Mouse (Mus musculus) heart, adult 9 months (tissue): ENCODE results near the gene Pkp4.
"Not testable (repeated sequence)": the region's sequence is repeated elsewhere in the genome, so short reads cannot be mapped to it uniquely, and the experiment has no call there.

ENCODE experiments used
- DNase-seq, 2 experiments: peaks; one replicate each; pipeline ENCODE4 v3.0.0; 2022; ENCODE audit warnings: low spot score in 2 of 2

Pkp4 gene

DNA sequence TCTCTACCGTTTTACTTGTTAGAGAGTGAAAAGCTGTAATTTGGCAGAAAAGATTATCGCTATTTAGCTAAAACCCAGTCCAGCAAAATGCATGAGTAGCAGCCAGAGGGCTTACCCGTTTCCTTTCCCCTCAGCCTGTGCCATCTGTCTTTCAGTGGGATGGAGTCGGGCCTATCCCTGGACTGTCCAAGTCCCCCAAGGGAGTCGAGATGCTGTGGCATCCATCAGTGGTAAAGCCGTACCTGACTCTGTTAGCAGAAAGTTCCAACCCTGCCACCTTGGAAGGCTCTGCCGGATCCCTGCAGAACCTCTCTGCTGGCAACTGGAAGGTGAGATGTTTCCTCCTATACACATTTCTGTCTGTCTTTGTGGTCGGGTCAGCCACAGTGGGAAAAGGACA lies 178.3 kb downstream of the Pkp4 start:
- no peak for DNase-seq

DNA sequence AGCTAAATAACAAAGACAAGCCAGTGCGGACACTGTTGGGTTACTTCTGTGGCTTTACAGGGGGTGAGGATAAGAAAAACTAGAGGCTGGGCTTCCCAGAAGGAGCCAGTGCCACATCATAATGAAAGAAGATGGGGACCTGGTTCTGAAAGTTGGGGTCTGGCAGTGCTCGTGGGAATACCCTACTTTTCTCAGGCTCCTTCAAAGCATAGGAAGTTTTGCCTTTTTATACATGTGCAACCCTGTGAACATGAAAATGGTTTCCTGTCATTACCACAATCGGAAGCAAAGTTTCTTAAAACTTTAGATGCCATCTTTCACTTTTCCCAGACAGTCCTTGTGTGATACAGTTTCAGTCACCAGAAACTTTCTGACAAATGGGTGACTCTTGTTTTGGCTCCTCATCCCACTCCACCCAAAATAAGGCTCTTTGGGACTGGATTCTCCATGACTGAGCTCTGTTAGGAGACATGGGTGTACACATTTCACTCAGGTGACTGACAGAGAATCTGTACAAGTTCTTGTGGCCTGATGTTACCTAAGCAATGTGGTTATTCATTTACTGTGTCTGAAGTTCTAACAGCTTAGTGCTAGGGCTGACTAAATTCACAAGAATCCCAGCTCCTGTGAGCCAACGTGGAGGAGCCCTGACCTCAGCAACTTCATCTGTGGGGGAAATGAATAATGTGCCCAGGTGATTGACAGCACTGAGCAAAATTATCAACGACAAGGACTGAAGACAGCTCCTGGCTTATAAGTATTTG lies 179.3 kb downstream of the Pkp4 start:
- no peak for DNase-seq

DNA sequence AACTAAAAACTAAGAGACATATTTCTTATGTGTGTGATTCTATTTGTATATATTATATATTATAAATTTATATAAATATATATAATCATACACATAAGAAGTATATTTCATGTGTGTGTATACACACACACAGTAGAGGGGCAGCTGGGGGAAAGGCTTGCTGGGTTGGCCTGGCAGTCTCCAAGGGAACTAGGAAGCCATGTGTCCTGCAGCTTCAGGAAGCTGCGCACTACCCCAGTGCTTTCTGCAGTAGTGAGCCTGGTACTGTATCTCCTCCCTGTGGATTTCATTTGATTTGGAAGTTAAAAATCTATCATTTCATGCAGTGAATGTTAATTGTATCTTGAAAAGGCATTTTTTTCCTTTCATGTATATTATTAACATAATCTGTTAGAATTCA lies 180.2 kb downstream of the Pkp4 start:
- no peak for DNase-seq

DNA sequence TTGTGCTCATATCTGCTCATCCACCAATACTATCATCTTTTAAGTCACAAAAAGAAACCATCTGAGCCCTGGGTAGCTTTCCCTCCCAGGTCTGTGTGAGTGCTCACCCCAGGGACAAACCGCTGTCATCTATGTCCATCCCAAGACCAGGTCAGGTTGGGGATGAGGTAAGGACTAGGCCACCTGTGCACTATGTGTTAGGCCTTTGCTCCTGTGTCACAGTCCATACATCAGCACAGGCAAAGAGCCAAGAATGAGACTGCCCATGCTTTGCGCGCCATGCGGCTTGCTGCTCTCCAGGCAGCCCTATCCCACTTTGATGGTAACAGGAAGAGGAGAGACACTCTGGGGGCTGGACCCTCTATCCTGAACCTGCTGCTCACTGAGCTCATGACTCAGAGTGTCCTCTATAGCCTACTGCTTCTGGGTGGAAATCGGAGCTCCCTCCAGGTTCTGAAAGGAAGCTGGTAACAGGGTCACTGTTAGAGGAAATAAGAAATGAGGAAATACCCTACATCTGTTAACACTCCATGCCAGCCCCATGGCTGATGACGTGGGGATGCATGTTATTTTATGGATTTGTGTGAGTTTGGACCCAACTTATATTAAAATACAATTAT lies 182.1 kb downstream of the Pkp4 start:
- peak in 1 of 2 experiments; percentile 12 for DNase-seq

DNA sequence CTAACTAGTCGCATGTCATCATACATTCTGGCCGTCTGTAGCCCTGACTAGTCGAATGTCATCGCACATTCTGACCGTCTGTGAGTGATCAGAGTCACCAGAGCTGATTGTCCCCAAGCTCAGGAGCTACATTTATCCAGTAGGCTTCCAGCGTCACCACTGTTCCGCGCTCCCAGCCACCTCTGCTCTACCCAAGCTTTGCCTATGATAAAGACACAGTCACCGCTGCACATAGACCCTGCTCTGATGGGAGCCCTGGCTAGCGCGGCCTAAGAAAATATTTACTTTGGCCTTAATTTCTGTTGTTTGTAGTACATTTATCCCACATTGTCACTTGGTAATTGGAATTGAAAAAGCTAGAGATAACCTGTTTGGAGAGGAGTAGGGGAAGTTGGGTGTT lies 183.2 kb downstream of the Pkp4 start:
- DNase-seq = no peak

DNA sequence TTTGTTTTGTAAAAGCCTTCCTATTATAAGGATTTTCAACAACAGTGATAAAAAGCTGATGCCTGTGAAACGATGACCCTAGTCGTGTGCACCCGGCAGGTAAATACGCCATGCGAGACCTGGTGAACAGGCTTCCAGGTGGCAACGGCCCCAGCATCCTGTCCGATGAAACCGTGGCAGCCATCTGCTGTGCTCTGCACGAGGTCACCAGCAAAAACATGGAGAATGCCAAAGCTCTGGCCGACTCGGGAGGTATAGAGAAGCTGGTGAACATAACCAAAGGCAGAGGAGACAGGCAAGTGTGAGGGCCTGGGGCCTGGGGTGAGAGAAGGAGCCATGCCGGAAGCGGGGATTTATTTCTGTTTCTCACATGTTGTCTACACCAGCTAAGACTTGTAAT lies 184.0 kb downstream of the Pkp4 start:
- DNase-seq = no peak

DNA sequence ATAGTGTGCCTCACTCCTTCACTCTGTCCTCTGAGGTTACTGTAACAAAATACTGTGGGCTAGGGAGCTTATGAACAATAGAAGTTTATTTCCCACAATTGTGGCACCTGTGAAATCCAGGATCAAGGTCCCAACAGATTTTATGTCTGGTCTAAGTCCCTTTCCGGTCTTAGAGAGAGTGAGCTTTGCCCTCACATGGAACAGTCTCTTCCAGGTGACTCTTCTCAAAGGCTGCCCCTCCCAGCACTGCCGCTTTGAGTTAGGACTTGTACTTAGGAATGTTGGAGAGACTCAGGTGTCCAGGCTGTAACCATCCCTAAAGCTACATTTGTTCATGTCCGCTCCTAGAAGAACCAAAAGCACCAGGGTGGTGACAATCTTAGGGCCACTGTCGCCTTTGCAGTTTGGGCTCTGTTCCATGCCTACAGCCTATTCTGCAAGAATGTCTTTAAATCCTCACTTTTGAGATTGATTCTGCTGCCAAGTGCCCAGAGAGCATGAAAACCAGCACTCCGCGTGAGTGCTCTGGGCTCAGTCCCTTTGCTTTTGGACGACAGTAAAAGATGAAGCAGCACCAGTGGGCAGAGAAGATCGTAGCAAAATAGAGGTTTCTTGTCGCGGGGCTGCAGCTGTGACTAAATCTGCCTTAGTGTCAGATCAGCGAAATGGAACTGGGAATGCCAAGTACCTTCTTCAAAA lies 184.6 kb downstream of the Pkp4 start:
- DNase-seq = no peak

DNA sequence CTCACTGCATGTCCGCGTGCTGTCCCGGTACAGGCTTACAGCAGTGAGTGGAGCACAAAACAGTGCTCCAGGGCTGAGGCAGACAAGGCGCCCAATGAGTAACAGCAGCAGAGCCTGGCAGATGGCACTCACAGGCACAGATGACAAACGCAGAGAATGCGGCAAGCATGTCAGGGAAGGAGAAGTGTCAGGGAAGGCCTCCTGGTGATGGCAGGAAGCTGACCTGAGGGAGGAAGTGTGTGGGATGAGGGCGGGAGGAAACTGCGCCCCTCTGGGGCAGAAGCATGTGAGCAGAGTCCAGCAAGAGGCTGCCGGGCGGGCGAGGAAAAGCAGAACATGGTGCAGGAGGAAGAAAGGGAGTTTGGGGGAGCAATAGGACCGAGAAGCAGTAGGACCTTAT lies 185.8 kb downstream of the Pkp4 start:
- DNase-seq = peak; percentile 21 to 48

GRCm38 (mm10) chr2:59348585-59348984 lies 187.9 kb downstream of the Pkp4 start:
- DNase-seq = no peak

GRCm38 (mm10) chr2:59350094-59350493 lies 189.4 kb downstream of the Pkp4 start:
- DNase-seq = no peak

- no peak for DNase-seq
These were observed 190.9 kb downstream of the Pkp4 start for GRCm38 (mm10) chr2:59351303-59352099.

- no peak for DNase-seq
These were observed 193.2 kb downstream of the Pkp4 start for GRCm38 (mm10) chr2:59353821-59354220.

GRCm38 (mm10) chr2:59355531-59356289 lies 195.1 kb downstream of the Pkp4 start:
- no peak for DNase-seq

GRCm38 (mm10) chr2:59359760-59360342 lies 199.2 kb downstream of the Pkp4 start:
- no peak for DNase-seq

GRCm38 (mm10) chr2:59361350-59361780 lies 200.7 kb downstream of the Pkp4 start:
- DNase-seq = no peak

- no peak for DNase-seq
These were observed 203.6 kb downstream of the Pkp4 start for GRCm38 (mm10) chr2:59364156-59364842.

- DNase-seq = no peak
These were observed 206.5 kb downstream of the Pkp4 start for GRCm38 (mm10) chr2:59367191-59367590.

- no peak for DNase-seq
These were observed 212.5 kb downstream of the Pkp4 start for GRCm38 (mm10) chr2:59373113-59373512.

DNA sequence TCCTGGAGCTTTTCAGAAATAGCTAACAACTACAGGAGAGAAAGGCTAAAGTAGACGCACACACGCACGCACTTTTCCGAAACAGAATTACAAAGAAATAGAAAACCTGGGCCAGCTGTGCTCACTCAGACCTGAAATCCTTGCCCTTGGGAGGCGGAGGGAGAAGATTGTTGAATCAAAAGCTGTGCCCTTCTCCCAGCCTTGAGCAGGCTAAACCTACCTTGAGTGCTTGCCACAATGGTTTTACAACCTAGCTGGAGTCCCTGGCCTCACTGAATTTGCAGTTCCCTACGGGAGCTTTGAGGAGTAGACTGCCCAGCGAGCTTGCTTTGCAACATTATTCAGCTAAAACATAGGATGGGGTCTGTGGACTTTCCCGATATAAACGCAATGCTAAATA lies 217.4 kb downstream of the Pkp4 start:
- no peak for DNase-seq

DNA sequence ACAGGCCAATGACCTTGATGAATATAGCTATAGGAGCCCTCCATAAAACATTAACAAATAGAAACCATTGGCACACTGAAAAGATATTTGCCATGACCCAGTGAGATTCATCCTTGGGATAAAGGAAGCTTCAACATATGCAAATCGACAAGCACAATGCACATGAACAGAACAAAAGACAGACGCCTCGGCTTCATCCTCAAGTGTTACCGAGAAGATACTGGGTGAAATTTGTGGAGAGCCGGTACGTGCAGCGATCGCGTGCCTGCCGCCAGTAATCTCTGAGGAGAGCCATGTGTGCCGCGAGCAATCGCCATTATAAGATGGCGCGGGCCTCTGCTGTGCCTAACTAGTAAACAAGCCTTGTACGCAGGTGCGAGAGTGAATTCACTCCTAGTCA lies 218.2 kb downstream of the Pkp4 start:
- DNase-seq = not testable (repeated sequence)
